Mouse (Mus musculus): Measurements from ENCODE around the gene Gm49405. TPM values are rescaled to one million over a fixed set of nuclear protein-coding genes. Genes with fewer than 3 reads are reported as not detected.

Gm49405 gene
- polyA plus RNA-seq, 1 experiment, result 2.4 TPM

- Histone ChIP-seq H3K36me3 (ENCODE audit: control insufficient read depth, insufficient read depth, low read length, poor library complexity, severe bottlenecking) (no peaks in the 10 kb centered on the region), H3K4me1 (ENCODE audit: control insufficient read depth, insufficient read depth, low read length) (peaks cover 2% of the 10 kb centered on the region), H3K9ac (ENCODE audit: low read depth, poor library complexity, severe bottlenecking) (no peak overlapping the region), H3K27ac (ENCODE audit: insufficient read depth, low read length) (no peak overlapping the region), H3K4me3 (ENCODE audit: low read depth, low read length) (no peak overlapping the region), H3K27me3 (ENCODE audit: control insufficient read depth, insufficient read depth, low read length, poor library complexity, severe bottlenecking) (no peaks in the 10 kb centered on the region), H3K9me3 (replicated peaks; ENCODE audit: control insufficient read depth, insufficient read depth, low read length, poor library complexity, severe bottlenecking) (no peaks in the 10 kb centered on the region)
- no peak for TF ChIP-seq EP300 (IDR thresholded peaks at IDR 0.05; ENCODE audit: insufficient read depth, low read depth, low read length)
- TF ChIP-seq CTCF (IDR thresholded peaks at IDR 0.05; ENCODE audit: low read depth, low read length), result no peak
- no peak for TF ChIP-seq POLR2A (IDR thresholded peaks at IDR 0.05; ENCODE audit: insufficient read depth, low read length)
Measured at GRCm38 (mm10) chr19:3990804-3991203, 9.6 kb upstream of the Gm49405 start.

- Histone ChIP-seq H3K36me3 (ENCODE audit: control insufficient read depth, insufficient read depth, low read length, poor library complexity, severe bottlenecking) (no peaks in the 10 kb centered on the region), H3K4me1 (ENCODE audit: control insufficient read depth, insufficient read depth, low read length) (no peaks in the 10 kb centered on the region), H3K27ac (ENCODE audit: insufficient read depth, low read length) (no peak overlapping the region), H3K9me3 (replicated peaks; ENCODE audit: control insufficient read depth, insufficient read depth, low read length, poor library complexity, severe bottlenecking) (no peaks in the 10 kb centered on the region), H3K4me3 (ENCODE audit: low read depth, low read length) (no peak overlapping the region), H3K27me3 (ENCODE audit: control insufficient read depth, insufficient read depth, low read length, poor library complexity, severe bottlenecking) (no peaks in the 10 kb centered on the region), H3K9ac (ENCODE audit: low read depth, poor library complexity, severe bottlenecking) (no peak overlapping the region)
- no peak for TF ChIP-seq POLR2A (IDR thresholded peaks at IDR 0.05; ENCODE audit: insufficient read depth, low read length)
Measured at GRCm38 (mm10) chr19:3991562-3991961, 8.9 kb upstream of the Gm49405 start.

GRCm38 (mm10) chr19:3991966-3992365, 8.5 kb upstream of the Gm49405 start:
- H3K36me3 ChIP-seq (ENCODE audit: control insufficient read depth, insufficient read depth, low read length, poor library complexity, severe bottlenecking), result no peaks in the 10 kb centered on the region
- no peaks in the 10 kb centered on the region for H3K27me3 ChIP-seq (ENCODE audit: control insufficient read depth, insufficient read depth, low read length, poor library complexity, severe bottlenecking)
- no peaks in the 10 kb centered on the region for H3K9me3 ChIP-seq (replicated peaks; ENCODE audit: control insufficient read depth, insufficient read depth, low read length, poor library complexity, severe bottlenecking)
- no peak overlapping the region for H3K9ac ChIP-seq (ENCODE audit: low read depth, poor library complexity, severe bottlenecking)
- no peak overlapping the region for H3K4me3 ChIP-seq (ENCODE audit: low read depth, low read length)
- TF ChIP-seq CTCF (IDR thresholded peaks at IDR 0.05; ENCODE audit: low read depth, low read length) (no peak), EP300 (IDR thresholded peaks at IDR 0.05; ENCODE audit: insufficient read depth, low read depth, low read length) (no peak), POLR2A (IDR thresholded peaks at IDR 0.05; ENCODE audit: insufficient read depth, low read length) (no peak)
- no peak overlapping the region for H3K27ac ChIP-seq (ENCODE audit: insufficient read depth, low read length)
- no peaks in the 10 kb centered on the region for H3K4me1 ChIP-seq (ENCODE audit: control insufficient read depth, insufficient read depth, low read length)

DNA sequence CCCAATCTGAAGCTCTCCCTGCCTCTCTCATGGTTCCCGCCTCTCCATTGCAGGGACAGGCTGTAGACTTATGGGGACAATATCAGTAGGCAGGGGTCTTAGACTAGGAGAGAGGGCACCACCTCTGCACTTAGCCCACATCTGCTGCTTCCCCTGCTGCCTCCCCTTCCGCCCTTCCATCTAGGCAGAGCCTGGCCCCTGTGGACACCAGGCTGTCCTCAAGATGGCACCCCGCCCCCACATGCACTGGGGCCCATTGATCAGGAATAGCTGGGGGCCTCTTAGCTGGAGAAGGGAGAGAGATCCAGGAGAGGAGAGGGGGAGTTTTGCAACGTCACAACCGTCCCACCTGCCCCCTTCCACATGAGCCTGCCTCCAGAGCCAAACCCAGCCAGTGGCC, 8.0 kb upstream of the Gm49405 start, which contains the start of gene Tbx10:
Gene Tbx10 (plus strand): TSS at position 337 of the 400 bp plus-strand sequence.
- no peak for TF ChIP-seq POLR2A (IDR thresholded peaks at IDR 0.05; ENCODE audit: insufficient read depth, low read length)
- TF ChIP-seq CTCF (IDR thresholded peaks at IDR 0.05; ENCODE audit: low read depth, low read length), result no peak
- TF ChIP-seq EP300 (IDR thresholded peaks at IDR 0.05; ENCODE audit: insufficient read depth, low read depth, low read length), result no peak
- Histone ChIP-seq H3K27me3 (ENCODE audit: control insufficient read depth, insufficient read depth, low read length, poor library complexity, severe bottlenecking) (no peaks in the 10 kb centered on the region), H3K4me3 (ENCODE audit: low read depth, low read length) (no peak within 1 kb of the TSS), H3K36me3 (ENCODE audit: control insufficient read depth, insufficient read depth, low read length, poor library complexity, severe bottlenecking) (no peaks in the 10 kb centered on the region), H3K9me3 (replicated peaks; ENCODE audit: control insufficient read depth, insufficient read depth, low read length, poor library complexity, severe bottlenecking) (no peaks in the 10 kb centered on the region), H3K27ac (ENCODE audit: insufficient read depth, low read length) (no peak within 1 kb of the TSS), H3K9ac (ENCODE audit: low read depth, poor library complexity, severe bottlenecking) (no peak within 1 kb of the TSS), H3K4me1 (ENCODE audit: control insufficient read depth, insufficient read depth, low read length) (no peaks in the 10 kb centered on the region)

GRCm38 (mm10) chr19:3994932-3995331, 5.5 kb upstream of the Gm49405 start:
- Histone ChIP-seq H3K27me3 (ENCODE audit: control insufficient read depth, insufficient read depth, low read length, poor library complexity, severe bottlenecking) (no peaks in the 10 kb centered on the region), H3K4me1 (ENCODE audit: control insufficient read depth, insufficient read depth, low read length) (no peaks in the 10 kb centered on the region), H3K4me3 (ENCODE audit: low read depth, low read length) (no peak overlapping the region), H3K9me3 (replicated peaks; ENCODE audit: control insufficient read depth, insufficient read depth, low read length, poor library complexity, severe bottlenecking) (no peaks in the 10 kb centered on the region), H3K36me3 (ENCODE audit: control insufficient read depth, insufficient read depth, low read length, poor library complexity, severe bottlenecking) (no peaks in the 10 kb centered on the region), H3K9ac (ENCODE audit: low read depth, poor library complexity, severe bottlenecking) (no peak overlapping the region), H3K27ac (ENCODE audit: insufficient read depth, low read length) (no peak overlapping the region)
- TF ChIP-seq EP300 (IDR thresholded peaks at IDR 0.05; ENCODE audit: insufficient read depth, low read depth, low read length) (no peak), POLR2A (IDR thresholded peaks at IDR 0.05; ENCODE audit: insufficient read depth, low read length) (no peak), CTCF (IDR thresholded peaks at IDR 0.05; ENCODE audit: low read depth, low read length) (no peak)

DNA sequence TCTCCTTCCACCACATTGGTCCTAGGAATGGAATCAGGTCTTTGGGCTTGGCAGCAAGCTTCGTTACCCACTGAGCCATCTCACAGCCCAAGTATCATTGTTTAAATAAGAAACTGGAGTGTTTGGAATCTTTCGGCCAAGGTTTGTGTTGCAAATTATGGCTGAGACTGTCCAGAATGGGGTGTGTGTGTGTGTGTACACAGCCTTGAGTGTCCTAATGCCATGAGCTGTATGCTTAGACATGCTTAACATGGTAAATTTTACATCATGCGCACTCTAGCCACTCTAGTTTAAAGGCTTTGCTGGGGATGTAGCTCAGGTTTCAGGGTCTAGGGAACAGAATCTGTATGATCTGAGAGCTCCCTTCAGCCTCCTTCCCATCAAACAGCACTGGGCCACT, 4.9 kb upstream of the Gm49405 start:
- TF ChIP-seq EP300 (IDR thresholded peaks at IDR 0.05; ENCODE audit: insufficient read depth, low read depth, low read length) (no peak), CTCF (IDR thresholded peaks at IDR 0.05; ENCODE audit: low read depth, low read length) (no peak), POLR2A (IDR thresholded peaks at IDR 0.05; ENCODE audit: insufficient read depth, low read length) (no peak)
- H3K9me3 ChIP-seq (replicated peaks; ENCODE audit: control insufficient read depth, insufficient read depth, low read length, poor library complexity, severe bottlenecking), result no peaks in the 10 kb centered on the region
- H3K9ac ChIP-seq (ENCODE audit: low read depth, poor library complexity, severe bottlenecking), result no peak overlapping the region
- H3K27me3 ChIP-seq (ENCODE audit: control insufficient read depth, insufficient read depth, low read length, poor library complexity, severe bottlenecking), result no peaks in the 10 kb centered on the region
- H3K36me3 ChIP-seq (ENCODE audit: control insufficient read depth, insufficient read depth, low read length, poor library complexity, severe bottlenecking), result no peaks in the 10 kb centered on the region
- H3K4me1 ChIP-seq (ENCODE audit: control insufficient read depth, insufficient read depth, low read length), result no peaks in the 10 kb centered on the region
- no peak overlapping the region for H3K4me3 ChIP-seq (ENCODE audit: low read depth, low read length)
- no peak overlapping the region for H3K27ac ChIP-seq (ENCODE audit: insufficient read depth, low read length)

Data from ES-Bruce4 (cell line).